Mouse (Mus musculus) cortical plate, adult 2 months (tissue): ENCODE data around the gene Plcd3. TPM values are rescaled to one million over a fixed set of nuclear protein-coding genes. Genes with fewer than 3 reads are reported as not detected.

Experiments used
- H3K27ac ChIP-seq: fragments of 200-500 bp; 2 replicates; pipeline ENCODE4 v1.5.1; 2012; ENCODE audit warnings: low read length, control low read depth, inconsistent platforms; ENCODE audit not compliant: insufficient read depth
- H3K4me1 ChIP-seq: fragments of 200-500 bp; 2 replicates; pipeline ENCODE4 v1.6.1; 2011; ENCODE audit warnings: low read length; ENCODE audit not compliant: control insufficient read depth, insufficient read depth
- H3K4me3 ChIP-seq: fragments of 200-500 bp; 2 replicates; pipeline ENCODE4 v1.5.1; 2011; ENCODE audit warnings: mild to moderate bottlenecking, low read length, control low read depth; ENCODE audit not compliant: insufficient read depth
- CTCF ChIP-seq: fragments of 200-500 bp; IDR thresholded peaks from 2 replicates; pipeline ENCODE4 v1.5.1; 2011; ENCODE audit warnings: mild to moderate bottlenecking, control low read depth, low read length; ENCODE audit not compliant: insufficient read depth; ENCODE audit errors: extremely low read depth
- POLR2A ChIP-seq: fragments of 200-500 bp; IDR thresholded peaks from 2 replicates; pipeline ENCODE4 v1.6.1; 2011; ENCODE audit warnings: mild to moderate bottlenecking, low read length, control low read depth; ENCODE audit not compliant: insufficient read depth; ENCODE audit errors: extremely low read depth
- polyA plus RNA-seq: library from polyadenylated mRNA; depleted of rRNA; stranded (reverse); fragments of >200 nt; gene quantifications from 2 replicates; pipeline ENCODE4 v1.2.3, GENCODE M21; 2012

Gene Plcd3
- polyA plus RNA-seq, 1 experiment = 17.1 TPM

DNA sequence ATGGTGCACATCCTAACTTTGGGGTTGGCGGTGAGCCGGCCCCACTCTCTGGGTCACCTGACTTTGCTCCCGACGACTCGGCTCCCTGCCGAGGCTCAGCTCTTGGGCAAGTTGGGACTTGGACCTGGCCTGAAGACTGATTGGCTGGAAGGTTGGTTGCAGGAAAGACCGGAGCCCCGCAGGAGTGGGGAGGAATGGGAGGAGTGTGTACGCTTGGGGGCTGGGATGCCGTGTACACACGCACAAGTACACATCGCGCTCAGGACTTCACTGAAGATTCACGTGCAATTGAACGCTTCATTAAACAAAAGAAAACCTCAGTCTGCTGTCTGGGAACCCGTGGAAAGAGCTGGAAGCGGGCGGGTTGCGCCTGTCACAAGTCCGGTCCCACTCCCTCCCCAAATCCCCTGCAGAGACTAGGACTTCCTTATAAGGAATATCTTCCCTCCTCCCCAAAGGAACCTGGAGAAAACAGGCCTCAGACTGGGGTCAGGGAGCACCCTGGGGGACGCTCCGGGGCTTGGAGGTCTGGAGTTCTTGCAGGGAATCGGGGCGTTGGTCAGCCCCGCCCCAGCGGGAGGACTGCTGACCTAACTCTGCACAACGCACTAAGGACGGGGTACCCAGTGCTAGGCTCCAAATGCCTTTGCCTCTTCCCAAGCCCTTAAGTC lies 10.6 kb upstream of the Plcd3 start:
- no peak for TF ChIP-seq CTCF
- TF ChIP-seq POLR2A = peak; percentile 20; the same call in 1 of the 2 replicates
- H3K4me3 ChIP-seq = no peak overlapping the region; the same call in 1 of the 2 replicates
- H3K27ac ChIP-seq = no peak overlapping the region
- H3K4me1 ChIP-seq = no peaks in the 10 kb centered on the region; the same call in 1 of the 2 replicates

DNA sequence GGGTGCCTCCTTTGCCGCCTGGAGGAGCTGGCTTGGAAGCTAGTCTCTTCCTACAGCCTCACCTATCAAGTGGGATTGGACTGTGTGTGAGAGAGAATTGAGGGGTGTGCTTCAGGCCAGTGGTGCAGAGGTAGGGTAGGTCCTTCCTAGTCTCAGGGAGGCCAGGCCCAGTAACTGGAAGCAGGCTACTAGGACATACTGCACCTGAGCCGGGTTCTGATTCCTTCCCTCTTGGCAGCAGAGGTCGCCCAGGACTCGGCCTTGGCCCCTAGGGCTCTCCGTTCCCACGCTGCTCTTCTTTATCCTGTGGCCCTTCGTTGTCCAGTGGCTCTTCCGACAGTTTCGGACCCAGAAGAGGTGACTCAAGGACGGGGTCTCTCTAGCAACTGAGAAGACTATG lies 9.8 kb upstream of the Plcd3 start:
- Histone ChIP-seq H3K27ac (no peak overlapping the region), H3K4me1 (no peaks in the 10 kb centered on the region; the same call in 1 of the 2 replicates), H3K4me3 (no peak overlapping the region)
- 0 out of 2 replicates have a peak, but pooled peaks have one; percentile 7 for TF ChIP-seq POLR2A
- no peak for TF ChIP-seq CTCF

- no peaks in the 10 kb centered on the region for H3K4me1 ChIP-seq
- H3K4me3 ChIP-seq = no peak overlapping the region
- TF ChIP-seq CTCF (no peak), POLR2A (no peak)
- no peak overlapping the region for H3K27ac ChIP-seq
These were observed 4.9 kb upstream of the Plcd3 start for GRCm38 (mm10) chr11:103106386-103106785.

DNA sequence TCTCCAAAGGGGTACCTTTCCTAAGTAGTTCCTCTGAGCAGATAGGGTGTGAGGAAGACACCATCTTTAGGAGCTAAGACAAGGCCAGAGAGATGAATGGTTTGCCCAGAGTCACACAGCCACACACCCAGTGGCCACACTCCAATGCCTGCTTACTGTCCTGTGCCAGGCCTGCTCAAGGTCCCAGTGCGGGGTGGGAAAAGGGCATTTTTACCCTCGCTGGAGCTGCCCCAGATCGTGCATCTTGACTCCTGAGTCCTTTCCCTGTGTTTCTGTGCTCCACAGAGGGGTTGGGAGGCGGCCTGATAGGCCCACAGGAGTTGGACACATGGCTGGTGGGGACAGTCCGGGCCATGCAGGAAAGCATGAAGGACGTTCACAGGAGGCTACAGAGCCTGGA lies 4.4 kb upstream of the Plcd3 start:
- Histone ChIP-seq H3K4me3 (no peak overlapping the region), H3K27ac (no peak overlapping the region), H3K4me1 (no peaks in the 10 kb centered on the region)
- TF ChIP-seq POLR2A = no peak
- TF ChIP-seq CTCF = no peak

- TF ChIP-seq CTCF (no peak), POLR2A (no peak)
- Histone ChIP-seq H3K27ac (no peak overlapping the region), H3K4me1 (no peaks in the 10 kb centered on the region), H3K4me3 (no peak overlapping the region)
These were observed 3.8 kb upstream of the Plcd3 start for GRCm38 (mm10) chr11:103105180-103105725.

DNA sequence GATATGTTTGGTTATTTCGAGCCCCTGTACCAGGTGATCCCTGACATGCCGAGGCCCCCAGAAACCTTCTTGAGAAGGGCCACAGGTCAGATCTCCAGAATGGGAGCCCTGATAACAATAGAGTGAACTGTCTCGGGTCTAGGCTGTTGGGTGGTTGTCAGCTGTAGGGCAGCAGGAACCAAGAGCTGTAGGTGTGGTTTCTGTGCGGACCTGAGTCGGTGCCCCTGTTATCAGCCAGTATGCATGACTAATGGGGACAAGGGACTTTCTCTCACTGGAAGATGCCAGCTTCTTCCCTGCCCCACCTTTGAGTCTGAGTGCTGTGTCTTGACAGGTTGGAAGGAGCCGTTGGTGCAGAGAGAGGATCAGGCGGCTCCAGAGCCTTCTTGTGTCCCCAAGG lies 3.0 kb upstream of the Plcd3 start:
- Histone ChIP-seq H3K4me3 (no peak overlapping the region), H3K4me1 (no peaks in the 10 kb centered on the region), H3K27ac (no peak overlapping the region)
- TF ChIP-seq CTCF (no peak), POLR2A (no peak)

DNA sequence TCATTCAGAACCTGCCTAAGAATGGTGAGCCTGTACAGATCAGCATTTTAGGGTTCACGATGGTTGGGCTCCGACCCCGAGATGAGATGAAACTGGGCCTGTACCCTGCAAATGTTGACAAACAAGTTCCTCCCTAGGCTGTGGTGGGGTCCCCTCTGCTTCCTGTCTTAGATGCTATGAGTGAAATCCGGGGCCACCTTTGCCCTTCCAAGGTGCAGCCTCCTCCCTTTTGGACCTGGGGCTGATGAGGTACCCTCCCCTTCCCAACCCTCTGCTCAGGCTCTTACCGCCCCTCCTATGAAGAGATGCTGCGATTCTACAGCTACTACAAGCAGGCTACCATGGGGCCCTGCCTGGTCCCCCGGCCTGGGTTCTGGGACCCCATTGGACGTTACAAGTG lies 2.2 kb upstream of the Plcd3 start:
- no peak overlapping the region for H3K27ac ChIP-seq
- no peaks in the 10 kb centered on the region for H3K4me1 ChIP-seq
- H3K4me3 ChIP-seq = peak overlapping the region; percentile 75
- TF ChIP-seq CTCF (no peak), POLR2A (no peak)

DNA sequence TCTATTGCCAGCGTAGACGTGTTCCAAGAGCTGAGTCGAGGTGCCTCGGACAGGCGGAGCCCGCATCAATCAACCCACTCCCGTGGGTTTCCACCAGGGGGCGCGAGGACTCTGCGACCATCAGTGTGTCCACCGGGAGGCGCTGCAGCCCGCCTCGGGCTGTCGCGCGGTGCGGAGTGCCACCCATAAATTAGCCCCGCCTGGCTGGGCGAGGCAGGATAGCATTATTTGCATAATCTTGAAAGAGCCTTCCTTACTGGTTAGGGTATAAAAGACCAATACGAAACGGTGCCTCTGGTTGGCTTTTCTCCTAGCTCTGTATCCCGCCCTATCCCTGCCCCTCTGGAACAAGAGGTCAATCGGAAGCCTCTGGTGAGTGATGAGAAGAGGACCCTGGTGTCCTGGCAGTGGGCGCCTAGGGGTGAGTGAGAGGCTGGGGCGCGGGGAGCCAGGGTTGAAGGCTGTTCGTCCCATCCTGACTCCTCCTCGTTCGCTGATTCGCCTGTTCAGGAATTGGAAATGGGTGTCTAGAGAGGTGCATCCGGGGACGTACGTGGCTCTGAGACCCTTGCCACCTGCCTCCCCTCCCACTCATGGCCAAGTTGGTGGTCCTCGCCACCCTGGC lies 1.4 kb upstream of the Plcd3 start:
- Histone ChIP-seq H3K4me1 (no peaks in the 10 kb centered on the region), H3K27ac (no peak overlapping the region), H3K4me3 (peak overlapping the region; percentile 75)
- TF ChIP-seq CTCF (peak; percentile 100), POLR2A (peak; percentile 30; the same call in 1 of the 2 replicates)

DNA sequence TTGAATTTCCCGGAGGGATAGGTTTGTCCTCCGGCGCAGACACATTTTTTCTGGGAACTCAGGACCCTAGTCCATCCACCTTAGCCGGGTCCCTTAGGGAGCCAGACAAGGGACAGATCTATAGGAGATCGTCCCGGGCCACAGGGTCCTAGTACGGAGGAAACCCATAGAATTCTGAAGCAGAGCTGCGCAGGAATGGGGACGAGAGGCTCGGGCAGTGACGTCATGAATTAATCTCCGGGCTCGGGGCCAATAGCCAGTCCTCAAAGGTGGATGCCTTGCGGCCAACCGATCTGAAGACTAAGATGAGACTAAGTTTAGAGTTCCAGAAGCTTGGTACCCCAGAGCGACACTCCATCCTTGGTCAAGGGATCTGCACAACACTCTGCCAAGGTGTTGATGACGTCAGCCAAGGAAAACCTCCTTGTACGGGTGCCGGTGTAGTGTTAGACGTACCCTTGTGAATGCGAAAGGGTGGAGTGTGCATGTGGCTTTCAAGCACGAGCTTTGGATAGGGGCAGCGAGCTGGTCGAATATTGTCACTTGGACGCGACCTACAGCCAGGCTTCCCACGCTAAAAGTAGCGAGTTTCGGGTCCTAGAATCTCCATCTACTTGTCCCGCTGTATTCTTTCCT lies 526 bp upstream of the Plcd3 start:
- no peaks in the 10 kb centered on the region for H3K4me1 ChIP-seq
- TF ChIP-seq CTCF (no peak), POLR2A (peak; percentile 30; the same call in 1 of the 2 replicates)
- H3K27ac ChIP-seq = peak overlapping the region; percentile 24; the same call in 1 of the 2 replicates
- peak overlapping the region; percentile 75 for H3K4me3 ChIP-seq
